Mouse (Mus musculus): ENCODE measurements around the gene Rnd2. TPM values are rescaled to one million over a fixed set of nuclear protein-coding genes. Genes with fewer than 3 reads are reported as not detected.
"Not testable (repeated sequence)": the region's sequence is repeated elsewhere in the genome, so short reads cannot be mapped to it uniquely, and the experiment has no call there.

Rnd2 gene
- polyA plus RNA-seq, 1 experiment from 2014 or later = 197 TPM

DNA sequence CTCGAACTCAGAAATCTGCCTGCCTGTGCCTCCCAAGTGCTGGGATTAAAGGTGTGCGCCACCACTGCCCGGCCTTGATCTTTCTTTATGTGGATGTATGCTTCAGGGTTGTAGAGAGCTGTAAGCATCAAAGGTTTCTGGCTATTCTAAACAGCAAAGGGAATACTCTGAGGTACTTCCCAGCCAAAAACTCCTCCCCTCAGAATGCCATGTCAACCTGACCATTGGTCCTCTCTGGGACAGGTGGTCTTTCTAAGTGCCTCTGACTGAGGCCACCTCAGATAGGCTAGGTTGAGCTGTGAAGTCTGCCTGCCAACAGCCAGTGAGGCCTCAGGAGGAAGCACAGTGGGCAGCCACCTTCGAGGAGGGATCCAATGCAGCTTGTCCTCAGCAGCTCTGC is 15.9 kb upstream of the Rnd2 start:
- no peaks in the 10 kb centered on the region for H3K9me3 ChIP-seq (replicated peaks)
- no peak for ATAC-seq
- WGBS = 78% methylated on average over 4 of the region's 4 CpGs
- H3K27me3 ChIP-seq = no peaks in the 10 kb centered on the region
- H3K36me3 ChIP-seq (ENCODE audit: poor library complexity, severe bottlenecking) = peaks cover 23% of the 10 kb centered on the region
- H3K4me1 ChIP-seq = peaks cover 12% of the 10 kb centered on the region
- no peak overlapping the region for H3K27ac ChIP-seq
- no peak overlapping the region for H3K9ac ChIP-seq
- no peak overlapping the region for H3K4me2 ChIP-seq
- no peak overlapping the region for H3K4me3 ChIP-seq

DNA sequence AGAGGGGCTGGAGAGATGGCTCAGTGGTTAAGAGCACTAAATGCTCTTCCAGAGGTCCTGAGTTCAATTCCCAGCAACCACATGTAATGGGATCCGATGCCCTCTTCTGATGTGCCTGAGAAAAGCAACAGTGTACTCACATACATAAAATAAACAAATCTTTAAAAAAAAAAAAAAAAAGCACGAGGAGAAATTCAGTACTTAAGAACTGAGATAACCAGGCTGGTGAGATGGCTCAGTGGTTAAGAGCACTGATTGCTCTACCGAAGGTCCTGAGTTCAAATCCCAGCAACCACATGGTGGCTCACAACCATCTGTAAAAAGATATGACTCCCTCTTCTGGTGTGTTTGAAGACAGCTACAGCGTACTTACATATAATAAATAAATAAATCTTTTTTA is 15.2 kb upstream of the Rnd2 start:
- H3K9ac ChIP-seq; H3K9me3 ChIP-seq (replicated peaks); H3K27me3 ChIP-seq; H3K4me2 ChIP-seq; H3K27ac ChIP-seq; ATAC-seq; H3K4me3 ChIP-seq: not testable (repeated sequence)
- peaks cover 16% of the 10 kb centered on the region for H3K36me3 ChIP-seq (ENCODE audit: poor library complexity, severe bottlenecking)
- 87% methylated on average over 4 of the region's 4 CpGs for WGBS
- H3K4me1 ChIP-seq = peaks cover 10% of the 10 kb centered on the region

DNA sequence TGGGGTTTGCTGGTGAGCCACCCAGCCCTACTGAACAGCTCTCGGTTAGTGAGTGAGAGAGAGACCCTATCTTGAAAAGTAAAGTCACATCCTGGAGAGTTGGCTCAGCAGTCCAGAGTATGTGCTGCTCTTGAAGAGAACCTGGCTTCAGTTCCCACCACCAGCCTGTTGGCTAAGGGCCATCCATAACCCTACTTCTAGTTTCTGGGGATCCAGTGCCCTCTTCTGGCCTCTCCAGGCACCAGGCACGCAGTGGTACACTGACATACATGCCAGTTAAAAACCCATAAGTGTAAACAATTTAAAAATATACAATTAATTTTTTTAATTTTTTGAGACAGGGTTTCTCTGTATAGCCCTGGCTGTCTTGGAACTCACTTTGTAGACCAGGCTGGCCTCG is 14.4 kb upstream of the Rnd2 start:
- Histone ChIP-seq H3K27ac (no peak overlapping the region), H3K27me3 (no peaks in the 10 kb centered on the region)
- 82% methylated on average over 3 of the region's 3 CpGs for WGBS

DNA sequence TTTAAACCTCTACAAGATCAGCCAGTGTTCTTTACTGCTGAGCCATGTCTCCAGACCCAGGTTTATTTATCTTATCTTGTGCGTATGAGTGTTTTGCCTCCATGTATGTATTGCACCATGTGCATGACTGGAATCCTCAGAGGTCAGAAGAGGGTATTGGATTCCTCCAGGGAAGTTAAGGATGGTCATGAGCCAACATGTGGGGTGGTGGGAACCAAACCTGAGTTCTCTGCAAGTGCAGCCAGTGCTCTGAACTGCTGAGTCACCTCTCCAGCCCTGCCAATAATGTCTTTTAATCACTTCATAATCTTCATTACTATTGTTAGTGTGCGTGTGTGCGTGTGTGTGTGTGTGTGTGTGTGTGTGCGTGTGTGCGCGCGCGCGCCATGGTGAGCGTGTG is 13.3 kb upstream of the Rnd2 start:
- no peaks in the 10 kb centered on the region for H3K9me3 ChIP-seq (replicated peaks)
- no peaks in the 10 kb centered on the region for H3K27me3 ChIP-seq
- H3K9ac ChIP-seq = no peak overlapping the region
- no peak overlapping the region for H3K4me2 ChIP-seq
- H3K4me3 ChIP-seq = no peak overlapping the region
- no peak overlapping the region for H3K27ac ChIP-seq
- H3K36me3 ChIP-seq (ENCODE audit: poor library complexity, severe bottlenecking) = no peaks in the 10 kb centered on the region
- WGBS = 94% methylated on average over 10 of the region's 10 CpGs
- peaks cover 11% of the 10 kb centered on the region for H3K4me1 ChIP-seq
- ATAC-seq = no peak

More for the DNA sequence above, 14.4 kb upstream of the Rnd2 start:
- Histone ChIP-seq H3K9ac (no peak overlapping the region), H3K36me3 (ENCODE audit: poor library complexity, severe bottlenecking) (peaks cover 8% of the 10 kb centered on the region), H3K4me2 (no peak overlapping the region), H3K4me1 (peaks cover 11% of the 10 kb centered on the region), H3K4me3 (no peak overlapping the region), H3K9me3 (replicated peaks) (no peaks in the 10 kb centered on the region)
- ATAC-seq = no peak

GRCm38 (mm10) chr11:101452093-101452774 is 12.6 kb upstream of the Rnd2 start:
- WGBS = 72% methylated on average over 10 of the region's 10 CpGs
- H3K9me3 ChIP-seq (replicated peaks) = no peaks in the 10 kb centered on the region
- no peak overlapping the region for H3K4me2 ChIP-seq
- peaks cover 11% of the 10 kb centered on the region for H3K4me1 ChIP-seq
- no peak for ATAC-seq
- peaks cover 4% of the 10 kb centered on the region; the same call in 1 of the 2 replicates for H3K36me3 ChIP-seq (ENCODE audit: poor library complexity, severe bottlenecking)
- no peak overlapping the region for H3K4me3 ChIP-seq
- no peak overlapping the region for H3K9ac ChIP-seq
- no peaks in the 10 kb centered on the region for H3K27me3 ChIP-seq
- H3K27ac ChIP-seq = no peak overlapping the region

GRCm38 (mm10) chr11:101454702-101455101 is 10.1 kb upstream of the Rnd2 start:
- Histone ChIP-seq H3K9ac (no peak overlapping the region), H3K4me1 (peaks cover 11% of the 10 kb centered on the region), H3K27ac (peak overlapping the region; percentile 22), H3K4me2 (peak overlapping the region; percentile 15), H3K27me3 (no peaks in the 10 kb centered on the region), H3K9me3 (replicated peaks) (no peaks in the 10 kb centered on the region), H3K36me3 (ENCODE audit: poor library complexity, severe bottlenecking) (peaks cover 29% of the 10 kb centered on the region), H3K4me3 (no peak overlapping the region)
- WGBS = 15% methylated on average over 6 of the region's 6 CpGs
- peak; percentile 48; the same call in 1 of the 2 replicates for ATAC-seq

- H3K9me3 ChIP-seq (replicated peaks) = no peaks in the 10 kb centered on the region
- no peak overlapping the region for H3K27ac ChIP-seq
- WGBS = 94% methylated on average over 7 of the region's 7 CpGs
- ATAC-seq = no peak
- H3K36me3 ChIP-seq (ENCODE audit: poor library complexity, severe bottlenecking) = peaks cover 38% of the 10 kb centered on the region
- H3K4me1 ChIP-seq = peaks cover 11% of the 10 kb centered on the region
- no peak overlapping the region for H3K9ac ChIP-seq
- no peak overlapping the region for H3K4me3 ChIP-seq
- H3K27me3 ChIP-seq = no peaks in the 10 kb centered on the region
- no peak overlapping the region for H3K4me2 ChIP-seq
These were observed 9.2 kb upstream of the Rnd2 start for GRCm38 (mm10) chr11:101455627-101456026.

GRCm38 (mm10) chr11:101457631-101458030 is 7.2 kb upstream of the Rnd2 start:
- Histone ChIP-seq H3K36me3 (ENCODE audit: poor library complexity, severe bottlenecking) (peaks cover 57% of the 10 kb centered on the region), H3K27ac (no peak overlapping the region), H3K9me3 (replicated peaks) (no peaks in the 10 kb centered on the region), H3K9ac (no peak overlapping the region), H3K4me3 (no peak overlapping the region), H3K4me1 (peaks cover 19% of the 10 kb centered on the region), H3K27me3 (no peaks in the 10 kb centered on the region), H3K4me2 (no peak overlapping the region)
- WGBS = 91% methylated on average over 9 of the region's 9 CpGs
- no peak for ATAC-seq

- Histone ChIP-seq H3K9me3 (replicated peaks) (no peaks in the 10 kb centered on the region), H3K4me3 (no peak overlapping the region), H3K4me1 (peaks cover 24% of the 10 kb centered on the region), H3K27ac (no peak overlapping the region), H3K36me3 (ENCODE audit: poor library complexity, severe bottlenecking) (peaks cover 62% of the 10 kb centered on the region), H3K9ac (no peak overlapping the region), H3K4me2 (no peak overlapping the region), H3K27me3 (no peaks in the 10 kb centered on the region)
- 88% methylated on average over 12 of the region's 12 CpGs for whole genome bisulfite sequencing
- no peak for ATAC-seq
These were observed 6.6 kb upstream of the Rnd2 start for GRCm38 (mm10) chr11:101458217-101458616.

DNA sequence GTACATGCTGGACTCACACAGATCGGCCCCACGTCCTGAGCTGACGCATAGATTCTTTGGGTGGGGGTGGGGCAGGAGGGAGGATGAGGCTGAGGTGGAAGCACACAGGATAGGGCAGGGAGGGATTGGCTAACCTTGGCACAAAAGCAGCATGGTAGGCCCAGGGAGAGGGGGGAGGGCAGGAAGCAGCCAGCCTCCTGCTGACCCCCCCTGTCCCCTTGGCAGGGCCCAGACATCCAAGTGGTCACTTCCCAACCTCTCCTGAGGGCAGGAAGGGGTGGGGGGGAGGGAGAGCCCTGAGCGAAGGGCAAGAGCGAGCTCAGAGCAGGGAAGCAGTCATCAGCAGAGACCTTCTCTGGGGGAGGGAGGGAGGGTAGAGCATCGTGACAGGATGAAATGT is 5.1 kb upstream of the Rnd2 start:
- Histone ChIP-seq H3K9ac (no peak overlapping the region), H3K36me3 (ENCODE audit: poor library complexity, severe bottlenecking) (peaks cover 62% of the 10 kb centered on the region), H3K27ac (no peak overlapping the region), H3K9me3 (replicated peaks) (no peaks in the 10 kb centered on the region), H3K4me2 (no peak overlapping the region), H3K4me1 (peaks cover 33% of the 10 kb centered on the region), H3K27me3 (no peaks in the 10 kb centered on the region), H3K4me3 (no peak overlapping the region)
- 50% methylated on average over 6 of the region's 6 CpGs for WGBS
- no peak for ATAC-seq

- H3K4me3 ChIP-seq = no peak overlapping the region
- 89% methylated on average over 15 of the region's 15 CpGs for WGBS
These were observed 4.5 kb upstream of the Rnd2 start for GRCm38 (mm10) chr11:101460321-101460720.

DNA sequence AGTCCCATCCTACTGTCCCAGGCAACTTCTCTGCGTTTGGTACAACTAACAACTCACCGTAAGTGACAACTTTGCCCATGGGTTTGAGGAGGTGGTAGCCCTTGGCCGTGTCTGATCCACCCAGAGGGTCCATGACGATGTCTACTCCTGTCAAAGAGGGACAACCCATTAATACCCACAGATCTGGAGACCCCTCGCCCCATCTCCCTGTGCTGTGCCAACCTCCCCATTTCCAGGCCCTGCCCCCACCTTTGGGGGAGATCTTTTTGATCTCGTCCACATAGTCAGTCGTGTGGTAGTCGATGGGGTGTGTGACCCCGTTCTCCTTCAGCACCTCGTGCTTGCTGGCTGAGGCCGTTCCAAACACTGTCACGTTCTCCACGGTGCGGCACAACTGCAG is 2.7 kb upstream of the Rnd2 start:
- 76% methylated on average over 14 of the region's 14 CpGs for WGBS
- Histone ChIP-seq H3K4me2 (peak overlapping the region; percentile 76), H3K27ac (peak overlapping the region; percentile 51; the same call in 1 of the 2 replicates), H3K9ac (no peak overlapping the region), H3K36me3 (ENCODE audit: poor library complexity, severe bottlenecking) (peaks cover 59% of the 10 kb centered on the region), H3K27me3 (no peaks in the 10 kb centered on the region), H3K9me3 (replicated peaks) (no peaks in the 10 kb centered on the region), H3K4me3 (no peak overlapping the region), H3K4me1 (peaks cover 37% of the 10 kb centered on the region)
- ATAC-seq = no peak

More at GRCm38 (mm10) chr11:101460321-101460720, 4.5 kb upstream of the Rnd2 start:
- no peak for ATAC-seq
- Histone ChIP-seq H3K27me3 (no peaks in the 10 kb centered on the region), H3K9ac (no peak overlapping the region), H3K27ac (no peak overlapping the region), H3K4me2 (no peak overlapping the region), H3K9me3 (replicated peaks) (no peaks in the 10 kb centered on the region), H3K36me3 (ENCODE audit: poor library complexity, severe bottlenecking) (peaks cover 62% of the 10 kb centered on the region), H3K4me1 (peaks cover 27% of the 10 kb centered on the region)
